Mouse (Mus musculus): ENCODE results near the gene Atg4b.

DNA sequence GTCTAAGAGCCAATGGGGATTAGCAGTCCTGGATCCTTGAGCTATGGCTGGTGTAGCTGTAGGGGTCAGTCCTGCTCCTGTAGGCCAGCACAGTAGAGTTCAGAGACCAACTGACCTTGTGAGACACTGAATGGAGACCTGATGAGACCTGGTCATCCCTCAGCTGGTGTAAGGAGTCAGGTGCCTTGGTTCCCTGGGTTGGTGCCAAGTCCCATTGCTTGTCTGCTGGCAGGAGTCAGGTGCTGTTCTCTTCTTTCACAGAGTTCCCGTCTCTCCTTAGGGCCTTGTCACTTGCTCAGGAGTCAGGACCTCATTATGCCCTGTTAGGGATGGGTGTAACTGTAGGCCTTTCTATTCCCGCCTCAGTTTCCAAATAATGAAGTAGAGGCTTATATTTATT is 35.6 kb downstream of the Atg4b start:
- no peak for TF ChIP-seq GATA1 (IDR thresholded peaks at IDR 0.05; ENCODE audit: low read length)
- TF ChIP-seq TAL1 (IDR thresholded peaks at IDR 0.05; ENCODE audit: low read length), result no peak
